Mouse (Mus musculus) bone marrow macrophage, adult 2 months (primary cell): ENCODE results near the gene Olfr211.

ENCODE experiments used
- CTCF ChIP-seq: IDR thresholded peaks from 2 replicates; pipeline ENCODE4 v1.5.1; 2012; ENCODE audit warnings: low read depth, mild to moderate bottlenecking, low read length, moderate library complexity
- POLR2A ChIP-seq: IDR thresholded peaks from 2 replicates; pipeline ENCODE4 v1.6.1; 2012; ENCODE audit warnings: mild to moderate bottlenecking, low read depth, low read length, borderline replicate concordance

- no peak for TF ChIP-seq CTCF
- TF ChIP-seq POLR2A = no peak
These were observed 28.2 kb upstream of the Olfr211 start, which contains the start of gene Alox5 for GRCm38 (mm10) chr6:116460544-116461283.
